Mouse (Mus musculus): ENCODE measurements at regions not wholly inside any gene's neighbourhood (a gene's known extent, or its start where the extent isn't known, plus 50 kb on each side); places are given as distances from the start of the nearest gene placed in this dataset.

GRCm38 (mm10) chr6:47649451-47649931 lies 54.4 kb upstream of the Ezh2 start:
- TF ChIP-seq CTCF (IDR thresholded peaks at IDR 0.05; ENCODE audit: low read depth) (no peak), EP300 (optimal IDR thresholded peaks at IDR 0.05) (no peak)

All from stomach, postnatal 0 days (tissue).